Mouse (Mus musculus) brain, embryonic 18.5 days (tissue): ENCODE results near the gene Brpf3.
"Not testable (repeated sequence)": the region's sequence is repeated elsewhere in the genome, so short reads cannot be mapped to it uniquely, and the experiment has no call there.

Experiments
- DNase-seq: peaks from one replicate; pipeline ENCODE4 v3.0.0-alpha.2; 2012; ENCODE audit warnings: low read depth, low spot score

Brpf3 gene

DNA sequence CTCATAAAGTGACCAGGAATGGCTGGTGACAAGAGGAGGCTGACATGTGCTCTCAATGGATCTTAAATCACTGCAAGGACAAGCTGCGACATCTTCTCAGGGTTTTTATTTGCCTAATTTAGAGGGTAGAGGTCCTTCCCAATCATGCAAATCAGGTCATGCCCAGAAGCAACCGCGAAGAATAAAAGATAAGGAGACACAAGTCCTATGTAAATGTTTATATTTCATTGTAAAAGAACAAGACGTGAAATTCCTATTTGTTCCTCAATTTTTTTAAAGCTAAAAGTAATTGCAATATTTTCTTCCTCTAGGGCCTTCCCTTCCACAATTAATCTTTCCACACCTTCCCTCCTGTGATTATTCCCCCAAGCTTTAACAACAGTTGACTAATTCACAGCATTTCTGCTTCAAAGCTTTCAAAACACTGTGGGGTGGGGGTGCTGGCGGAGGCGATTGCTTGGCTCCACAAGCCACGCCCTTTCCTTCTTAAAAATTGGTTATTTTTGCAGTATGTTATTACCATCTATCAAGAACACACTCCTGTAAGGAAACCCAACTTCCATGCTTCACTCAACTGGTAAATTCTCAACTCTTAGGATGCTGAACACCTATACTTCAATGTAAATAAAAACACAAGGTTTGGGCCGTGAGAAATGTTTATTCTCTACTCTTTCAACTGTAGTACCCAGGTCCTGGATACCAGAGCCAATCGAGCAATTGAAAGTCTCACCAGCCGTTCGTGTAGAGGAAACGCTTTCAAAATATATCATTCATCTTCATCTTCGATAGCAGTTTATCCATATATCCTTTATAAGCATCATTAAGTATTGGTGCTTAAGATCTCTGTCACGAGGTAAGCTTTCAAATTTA is 1.4 kb upstream of the Brpf3 start:
- no peak for DNase-seq

DNA sequence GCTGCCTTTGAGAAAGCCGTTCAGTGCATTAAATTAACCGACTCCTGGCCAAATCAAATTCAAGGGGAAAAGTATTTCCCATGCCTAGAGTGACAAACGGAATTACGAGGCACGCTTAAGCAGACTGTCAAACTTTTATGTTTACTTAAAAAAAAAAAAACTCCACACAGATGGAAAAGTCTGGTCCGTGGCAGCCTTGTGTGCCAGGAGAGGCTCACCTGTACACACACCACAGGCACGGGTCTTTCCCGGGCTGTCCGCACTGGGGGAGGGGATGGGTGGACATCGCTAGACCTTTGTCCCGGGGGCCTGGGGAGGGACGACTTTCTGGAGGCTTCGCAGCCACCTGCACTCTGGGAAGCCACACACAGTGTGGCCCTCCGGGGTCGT is 614 bp upstream of the Brpf3 start:
- no peak for DNase-seq

DNA sequence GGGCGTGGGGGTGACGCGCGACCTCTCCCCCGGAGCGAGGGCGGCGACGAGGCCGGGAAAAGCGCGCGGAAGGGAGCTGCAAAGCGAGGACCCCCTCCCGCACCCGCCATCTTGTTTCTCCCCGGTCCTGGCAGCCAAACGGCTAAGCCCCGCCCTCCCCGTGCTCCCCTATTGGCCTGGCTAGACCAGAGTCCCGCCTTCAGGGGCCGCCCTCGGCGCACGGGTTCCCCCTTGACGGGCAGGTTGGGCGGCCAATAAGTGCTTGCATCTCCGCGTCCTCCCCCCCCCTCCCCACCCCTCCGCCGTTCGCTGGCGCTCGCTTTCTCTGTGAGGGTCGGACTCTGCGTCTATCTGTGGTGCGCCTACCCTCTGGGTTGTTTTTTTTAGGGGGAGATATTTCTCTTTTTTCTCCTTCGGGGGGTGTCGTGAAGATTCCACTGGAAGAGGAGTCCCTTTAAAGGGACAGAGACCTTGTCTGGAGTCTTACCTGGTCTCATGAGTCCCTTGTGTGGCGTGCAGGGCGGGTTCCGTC is 650 bp downstream of the Brpf3 start:
- DNase-seq: peak; percentile 96

DNA sequence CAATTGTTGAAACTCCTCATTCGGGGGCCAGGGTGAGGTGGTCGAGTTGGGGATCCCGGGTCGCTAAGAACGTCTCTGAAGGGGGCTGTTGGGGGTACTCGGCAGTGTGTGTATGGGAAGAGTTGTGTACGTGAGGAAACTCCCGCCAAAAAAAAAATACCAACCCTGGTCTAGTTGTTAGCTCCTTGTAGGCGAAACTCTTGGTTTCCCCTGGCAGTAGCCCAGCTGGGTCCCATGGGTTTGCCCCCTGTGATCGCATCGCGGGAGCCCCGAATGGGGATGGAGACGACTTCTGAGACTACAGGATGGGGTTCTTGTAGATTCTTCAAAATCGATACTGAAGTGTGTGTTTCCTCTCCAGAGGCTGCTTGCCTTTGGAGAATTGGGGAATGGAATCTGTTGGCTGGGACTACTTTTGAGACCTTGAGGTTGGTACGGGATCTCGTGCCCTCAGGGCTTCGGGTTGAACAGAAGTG is 1.2 kb downstream of the Brpf3 start:
- no peak for DNase-seq

DNA sequence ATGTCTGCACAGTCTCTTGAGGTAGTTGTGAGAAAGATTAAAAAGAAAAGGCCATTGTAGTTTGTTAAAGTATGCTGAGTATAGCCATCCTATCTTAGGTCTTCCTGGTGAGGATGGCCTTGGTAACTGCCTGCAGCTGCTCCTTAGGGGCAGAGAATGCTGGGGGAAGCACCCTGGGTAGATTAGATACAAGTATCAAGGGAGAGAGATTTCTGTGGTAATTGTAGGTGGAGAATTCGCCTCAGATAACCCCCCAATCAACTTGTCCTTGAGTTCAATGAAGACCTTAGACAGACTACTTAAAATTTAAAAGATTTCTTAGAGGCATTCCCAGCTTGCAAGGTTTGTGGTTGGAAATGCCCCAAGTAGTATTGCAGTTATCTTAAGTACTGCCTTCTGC is 2.4 kb downstream of the Brpf3 start:
- DNase-seq: no peak

DNA sequence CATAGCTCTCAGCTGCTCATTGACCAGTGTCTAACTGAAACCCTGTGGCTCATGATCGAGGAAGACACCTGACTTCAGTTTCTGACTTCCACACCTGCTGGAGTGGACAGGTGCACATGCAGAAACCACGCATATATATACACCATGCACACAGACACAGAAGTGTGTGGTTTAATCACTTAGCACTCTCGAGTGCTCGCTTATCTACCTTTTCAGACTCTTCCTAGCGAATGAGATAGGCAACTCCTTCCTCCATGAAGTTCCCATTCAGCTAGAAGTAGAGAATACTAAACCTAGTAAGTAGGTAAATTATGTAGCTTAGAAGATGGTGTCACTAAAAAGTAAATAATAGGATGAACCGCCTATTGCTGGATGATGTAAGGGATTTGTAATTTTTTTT is 4.1 kb downstream of the Brpf3 start:
- no peak for DNase-seq

DNA sequence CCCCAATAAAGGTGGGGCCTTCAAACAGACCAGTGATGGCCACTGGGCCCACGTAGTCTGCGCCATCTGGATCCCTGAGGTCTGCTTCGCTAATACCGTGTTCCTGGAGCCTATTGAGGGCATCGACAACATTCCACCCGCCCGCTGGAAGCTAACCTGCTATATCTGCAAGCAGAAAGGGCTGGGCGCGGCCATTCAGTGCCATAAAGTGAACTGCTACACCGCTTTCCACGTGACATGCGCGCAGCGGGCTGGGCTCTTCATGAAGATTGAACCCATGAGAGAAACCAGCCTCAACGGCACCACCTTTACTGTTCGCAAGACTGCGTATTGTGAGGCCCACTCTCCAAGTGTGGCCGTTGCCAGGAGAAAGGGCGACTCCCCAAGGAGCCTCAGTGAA is 5.9 kb downstream of the Brpf3 start:
- no peak for DNase-seq

DNA sequence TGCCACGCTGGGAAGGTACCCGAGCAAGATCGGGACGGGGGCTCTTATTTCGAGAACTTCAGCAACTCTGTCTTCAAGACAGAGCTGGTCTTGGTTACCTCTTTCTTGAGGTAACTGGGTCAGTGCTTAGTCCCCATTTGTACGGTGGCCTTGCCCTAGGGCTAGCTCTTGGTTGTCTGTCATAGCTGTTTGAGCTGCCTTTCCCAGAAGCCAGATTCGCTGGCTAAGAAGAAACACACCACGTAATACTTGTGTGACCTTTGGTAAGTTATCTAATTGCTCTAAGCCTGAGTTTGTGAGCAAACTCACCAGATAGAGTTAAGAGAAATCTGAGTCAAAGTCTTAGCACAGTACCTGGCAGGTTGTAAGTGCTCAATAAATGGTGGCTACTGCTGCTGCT is 7.8 kb downstream of the Brpf3 start:
- DNase-seq: no peak

DNA sequence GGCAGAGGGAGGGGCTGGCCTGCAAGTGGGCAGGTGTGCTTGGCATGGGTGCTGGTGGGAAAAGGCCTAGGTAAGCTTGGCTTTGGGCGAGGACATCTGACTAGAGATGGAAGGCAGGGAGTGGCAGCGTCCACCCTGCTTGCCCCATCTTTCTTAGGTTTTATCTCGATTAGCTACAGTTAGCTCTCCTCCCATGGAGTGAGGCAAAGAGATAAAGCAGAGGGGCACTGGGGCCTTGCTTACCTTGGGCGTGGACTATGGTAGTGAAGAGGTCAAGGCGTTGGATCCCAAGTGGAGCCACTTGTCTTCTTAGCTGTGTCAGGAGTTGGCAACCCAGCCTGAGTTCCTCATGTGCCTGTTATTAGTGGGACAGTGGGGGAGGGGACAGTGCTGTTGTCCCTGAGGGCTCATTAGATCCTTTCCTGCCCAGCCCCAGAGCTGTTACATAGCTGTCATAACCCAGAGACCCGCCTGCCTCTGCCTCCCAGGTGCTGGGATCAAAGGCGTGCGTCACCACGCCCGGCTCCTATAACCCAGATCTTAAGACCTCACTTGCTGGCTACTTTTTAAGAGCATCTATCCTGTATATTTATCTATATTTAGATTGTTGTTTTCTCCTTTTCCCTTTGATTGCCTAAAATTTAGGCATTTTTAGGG is 8.4 kb downstream of the Brpf3 start:
- DNase-seq: no peak

DNA sequence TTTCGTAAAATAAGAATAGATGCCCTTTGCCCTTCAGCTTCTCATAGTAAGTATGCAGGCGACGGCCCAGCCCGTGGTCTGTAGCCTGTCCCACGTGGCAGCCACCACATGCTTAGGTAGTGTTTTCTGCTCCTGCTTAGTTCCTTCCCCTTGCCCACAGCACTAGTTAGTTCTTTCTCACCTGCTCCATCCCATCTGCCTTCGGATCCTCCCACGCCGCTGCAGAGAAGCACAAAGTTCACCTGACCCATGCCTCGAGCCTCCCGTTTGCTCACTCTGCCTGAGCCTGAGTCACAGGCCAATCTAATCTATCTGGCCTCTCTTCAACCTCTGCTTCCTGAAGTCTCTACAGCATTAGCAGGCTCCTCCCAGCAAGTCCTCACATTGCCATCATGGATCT is 11.5 kb downstream of the Brpf3 start:
- DNase-seq: no peak

DNA sequence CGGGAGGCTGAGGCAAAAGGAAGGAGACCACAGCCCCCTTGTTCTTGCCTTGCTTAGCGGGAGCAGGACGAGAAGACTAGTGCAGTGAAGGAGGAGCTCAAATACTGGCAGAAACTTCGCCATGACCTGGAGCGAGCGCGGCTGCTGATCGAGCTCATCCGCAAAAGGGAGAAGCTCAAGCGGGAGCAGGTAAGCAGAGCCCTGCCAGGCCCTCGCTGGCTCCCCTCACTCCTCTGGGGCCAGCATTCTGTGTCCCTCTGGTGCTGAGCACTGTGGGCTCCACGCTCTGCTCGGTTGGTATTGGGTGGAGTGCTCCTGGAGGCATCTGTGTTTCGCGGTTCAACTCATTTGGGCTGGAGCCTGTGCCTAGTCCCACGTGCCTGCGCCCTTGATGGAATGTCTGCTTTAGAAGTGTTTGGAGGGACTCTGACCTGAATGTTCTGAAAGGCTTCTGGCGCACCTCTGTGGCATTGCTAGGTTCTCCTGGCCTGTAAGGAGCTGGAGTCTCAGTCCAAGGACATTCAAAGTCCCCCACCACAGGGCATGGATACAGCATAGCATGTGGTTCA is 13.7 kb downstream of the Brpf3 start:
- no peak for DNase-seq

DNA sequence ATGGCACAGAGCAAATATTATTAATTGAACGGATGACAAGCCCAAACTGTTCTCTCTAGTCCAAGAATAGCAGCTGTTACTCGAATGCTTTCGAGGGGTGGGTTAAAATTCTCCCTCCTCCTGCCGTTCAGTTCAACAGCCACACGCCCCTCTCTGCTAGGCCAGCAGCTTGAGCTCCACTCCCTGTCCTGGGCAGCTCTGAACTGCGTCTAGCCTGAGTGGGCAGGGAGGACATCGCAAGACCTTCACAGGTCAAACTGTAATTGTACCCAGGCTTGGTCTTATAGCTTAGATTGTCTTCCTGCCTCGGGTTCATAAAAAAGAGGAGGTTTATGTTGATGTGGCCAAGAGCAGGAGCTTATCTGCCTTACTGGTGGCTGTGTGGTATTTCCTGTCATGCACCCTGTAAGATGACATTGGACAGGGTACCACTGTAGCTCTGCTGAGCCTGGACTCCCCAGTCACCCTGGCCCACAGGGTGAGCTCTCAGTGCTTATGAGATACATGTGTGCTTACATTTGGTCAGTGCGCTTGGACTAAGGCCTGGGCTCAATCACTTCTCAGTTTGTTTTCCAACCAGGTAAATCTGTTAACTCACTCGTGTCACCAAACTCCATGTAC is 14.6 kb downstream of the Brpf3 start:
- no peak for DNase-seq

DNA sequence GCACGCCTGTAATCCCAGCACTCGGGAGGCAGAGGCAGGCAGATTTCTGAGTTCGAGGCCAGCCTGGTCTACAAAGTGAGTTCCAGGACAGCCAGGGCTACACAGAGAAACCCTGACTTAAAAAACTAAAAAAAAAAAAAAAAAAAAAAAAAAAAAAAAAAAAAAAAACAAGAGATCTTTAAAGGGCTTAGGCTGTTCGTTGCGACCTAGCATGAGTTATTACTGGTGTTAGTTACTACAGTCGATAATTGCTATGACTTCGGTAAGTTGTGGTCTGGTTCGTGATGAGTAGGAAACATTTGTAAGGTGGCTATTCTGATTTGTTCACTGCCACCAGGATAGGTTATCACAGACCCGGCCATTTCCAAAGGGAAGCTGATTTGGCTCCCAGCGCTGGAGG is 15.4 kb downstream of the Brpf3 start:
- not testable (repeated sequence) for DNase-seq

DNA sequence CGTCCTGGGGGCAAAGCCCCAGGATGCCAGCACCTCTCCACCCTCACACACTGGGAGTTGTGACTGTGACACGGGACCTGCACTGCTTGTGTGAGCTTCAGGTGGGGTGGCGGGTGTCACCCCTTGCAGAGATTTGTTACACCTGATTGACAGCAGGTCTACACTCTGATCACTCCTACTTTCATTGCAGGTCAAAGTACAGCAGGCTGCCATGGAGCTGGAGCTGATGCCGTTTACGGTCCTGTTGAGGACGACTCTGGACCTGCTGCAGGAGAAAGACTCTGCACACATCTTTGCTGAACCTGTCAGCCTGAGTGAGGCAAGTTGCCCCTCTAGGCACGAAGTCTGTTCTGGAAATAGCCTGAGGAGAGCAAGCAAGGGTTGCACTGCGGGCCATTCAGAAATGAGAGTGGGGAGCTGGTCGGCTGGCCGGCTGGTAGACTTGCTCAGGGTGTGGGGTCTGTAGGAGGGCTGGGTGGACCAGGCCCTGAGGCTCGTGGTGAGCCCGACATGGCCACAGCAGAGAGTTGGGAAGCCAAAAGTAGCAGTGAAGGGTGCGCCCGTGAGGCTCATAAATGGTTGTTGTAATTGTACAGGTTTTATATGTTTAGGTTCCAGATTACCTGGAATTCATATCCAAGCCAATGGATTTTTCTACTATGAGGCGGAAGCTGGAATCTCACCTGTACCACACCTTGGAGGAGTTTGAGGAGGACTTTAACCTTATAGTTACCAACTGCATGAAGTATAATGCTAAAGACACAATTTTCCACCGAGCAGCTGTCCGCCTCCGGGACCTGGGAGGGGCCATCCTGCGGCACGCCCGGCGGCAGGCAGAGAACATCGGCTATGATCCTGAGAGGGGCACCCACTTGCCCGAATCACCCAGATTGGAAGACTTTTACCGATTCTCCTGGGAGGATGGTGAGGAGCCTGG is 16.3 kb downstream of the Brpf3 start:
- DNase-seq: no peak

DNA sequence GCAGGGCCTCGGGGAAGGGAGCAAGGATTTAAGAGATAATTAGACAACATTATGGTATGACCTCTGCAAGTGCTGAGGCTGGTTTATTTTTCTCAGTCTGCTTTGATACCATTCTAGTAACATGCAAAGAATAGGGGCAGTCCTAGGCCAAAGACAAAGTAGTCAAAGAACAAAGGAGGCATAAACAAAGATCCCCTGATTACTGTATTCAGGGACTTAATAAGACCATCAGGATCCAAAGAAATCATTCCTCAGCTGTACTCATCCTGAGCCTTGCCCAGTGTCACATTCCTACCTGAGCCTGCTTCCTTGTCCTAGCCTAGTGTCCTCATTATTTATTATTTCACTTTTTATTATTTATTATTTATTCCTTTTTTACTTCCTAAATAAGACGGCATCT is 19.3 kb downstream of the Brpf3 start:
- DNase-seq: no peak

DNA sequence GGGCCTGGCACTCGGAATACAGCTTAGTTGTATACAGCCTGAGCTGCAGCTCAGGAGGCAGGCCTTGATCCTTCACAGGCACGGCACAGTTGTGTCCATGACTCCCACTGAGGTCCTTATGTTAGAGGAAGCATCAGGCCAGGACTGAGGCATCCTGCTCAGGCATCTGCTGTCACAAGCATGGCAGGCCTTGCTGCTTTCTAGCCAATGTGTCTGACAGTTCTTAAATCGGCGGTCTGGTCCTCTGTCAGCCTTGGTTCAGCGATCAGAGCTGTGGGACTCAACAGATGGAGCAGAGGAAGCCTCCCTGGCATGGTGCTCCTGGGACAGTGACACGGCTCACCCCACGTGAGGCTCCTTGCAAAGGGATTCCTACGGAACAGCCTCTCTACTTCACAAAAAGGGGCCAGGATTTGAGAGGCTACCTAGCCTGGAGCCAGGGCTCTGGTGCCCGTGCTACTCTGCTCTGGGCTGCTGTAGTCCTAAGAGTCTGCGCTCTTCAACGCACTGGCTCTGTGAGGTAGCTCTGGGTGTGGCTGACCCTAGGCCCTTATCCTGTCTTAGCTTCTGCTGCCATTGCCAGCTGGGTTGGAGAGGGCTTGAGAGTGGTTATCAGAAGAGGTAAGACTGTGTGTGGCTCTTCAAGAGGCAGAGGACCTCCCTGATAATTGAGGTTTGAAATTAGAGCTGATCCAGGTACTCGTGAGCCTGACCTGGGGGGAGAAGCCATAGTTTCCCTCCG is 22.3 kb downstream of the Brpf3 start:
- no peak for DNase-seq

DNA sequence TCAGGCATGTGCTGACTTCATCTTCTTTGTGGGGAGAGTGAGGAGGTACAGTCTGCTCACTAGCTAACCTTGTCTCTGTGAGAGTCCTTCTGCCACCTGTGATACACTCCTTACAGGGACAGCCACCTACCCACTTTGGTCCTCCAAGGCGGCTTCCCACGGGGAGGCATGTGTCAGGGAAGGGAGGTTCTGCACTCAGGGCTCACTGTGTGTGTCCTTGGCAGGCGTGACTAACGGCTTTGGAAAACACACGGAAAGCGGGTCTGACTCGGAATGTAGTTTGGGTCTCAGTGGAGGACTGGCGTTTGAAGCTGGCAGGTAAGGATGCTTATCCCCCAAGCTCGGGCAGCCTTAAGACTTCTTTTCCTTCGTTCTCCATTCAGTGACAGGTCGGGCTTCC is 22.9 kb downstream of the Brpf3 start:
- no peak for DNase-seq

DNA sequence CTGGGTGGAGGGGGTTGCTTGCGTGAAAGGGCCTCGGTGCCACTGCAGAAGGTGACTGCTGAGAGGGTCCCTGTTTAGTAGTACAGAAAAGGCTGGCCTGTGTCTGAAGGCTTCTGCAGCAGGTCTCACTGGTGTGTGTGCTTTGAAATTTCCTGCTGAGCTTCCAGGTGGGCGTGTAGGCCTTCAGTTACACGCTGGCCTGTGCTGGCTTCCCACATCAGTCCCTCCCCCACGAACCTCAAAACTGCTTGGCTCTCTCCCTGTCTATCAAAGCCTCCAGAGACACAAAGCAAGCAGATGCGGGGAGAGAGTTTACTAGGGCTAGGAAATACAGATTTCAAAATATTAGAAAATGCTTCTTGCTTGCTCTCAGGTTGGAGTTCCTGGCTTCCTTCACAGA is 24.0 kb downstream of the Brpf3 start:
- DNase-seq: no peak

DNA sequence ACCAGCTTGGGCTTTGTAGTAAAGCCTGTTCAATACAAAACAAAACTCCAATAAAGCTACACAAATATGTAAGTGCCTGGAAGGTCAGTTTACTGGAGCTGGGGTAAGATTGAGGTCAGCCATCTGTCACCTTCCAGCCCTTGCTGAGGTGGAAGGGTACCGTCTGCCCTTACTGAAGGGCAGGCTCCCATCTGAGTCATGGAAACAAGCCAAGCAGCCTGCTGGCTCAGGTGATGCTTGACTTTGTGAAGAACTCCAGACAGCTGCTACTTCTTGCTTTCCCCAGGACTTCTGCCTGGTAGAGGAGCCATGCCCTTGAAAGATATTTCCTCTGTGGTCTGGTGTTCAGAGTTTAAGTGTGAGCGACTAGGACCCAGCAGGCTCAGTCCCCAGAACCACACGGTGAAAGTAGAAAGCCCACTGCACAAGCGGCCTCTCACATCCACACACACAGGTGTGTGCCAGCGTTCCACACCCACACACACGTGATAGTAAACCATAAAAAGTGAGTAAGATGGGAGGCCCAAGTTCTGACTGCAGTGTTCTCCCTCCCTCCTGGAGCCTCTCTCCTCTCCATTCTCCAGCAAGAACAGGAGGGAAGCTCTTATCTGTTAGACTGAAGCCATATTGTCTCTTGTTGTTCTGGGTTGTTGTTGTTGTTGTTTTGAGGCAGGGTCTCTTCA is 24.6 kb downstream of the Brpf3 start:
- no peak for DNase-seq
